In the genomic region with DNA sequence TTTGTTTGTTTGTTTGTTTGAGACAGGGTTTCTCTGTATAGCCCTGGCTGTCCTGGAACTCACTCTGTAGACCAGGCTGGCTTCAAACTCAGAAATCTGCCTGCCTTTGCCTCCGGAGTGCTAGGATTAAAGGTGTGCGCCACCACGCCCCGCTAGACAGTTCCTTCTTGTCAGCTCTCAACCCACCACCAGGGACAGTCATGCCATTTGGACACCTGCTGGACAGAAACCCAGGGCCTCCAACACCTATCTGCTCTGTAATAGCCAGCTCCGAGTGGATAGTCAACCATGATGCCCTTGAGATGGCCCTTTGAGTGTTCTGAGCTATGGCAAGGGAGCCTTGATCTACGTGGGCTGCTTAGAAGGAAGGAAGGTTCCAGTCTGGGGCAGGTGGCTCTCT, we compare ENCODE assay signal across 11 mouse cellular contexts. TPM values are rescaled to one million over a fixed set of nuclear protein-coding genes. Genes with fewer than 3 reads are reported as not detected.
A peak's percentile ranks its signal among the peaks of the same experiment; 100 is the strongest.
DNase-seq lines count a peak whose midpoint lies in the region; ATAC-seq and TF ChIP-seq lines count a peak whose summit lies in the region.
"Had no signal": no experiment of that assay in that cellular context is flagged by ENCODE, and none has a peak within 500 bp of the region (broad histone marks: within the 10 kb centered on the region; RNA-seq: fewer than 3 reads in every experiment).

No protein-coding gene starts in this region.

- H3K36me3 ChIP-seq in intestine, embryonic 16.5 days (ENCODE audit: control insufficient read depth, insufficient read depth, low read length): no peaks in the 10 kb centered on the region
- no peaks in the 10 kb centered on the region for H3K36me3 ChIP-seq in intestine, embryonic 15.5 days
- no peaks in the 10 kb centered on the region for H3K36me3 ChIP-seq in kidney, postnatal 0 days (ENCODE audit: insufficient read depth, low read length)
- H3K36me3 ChIP-seq in forebrain, embryonic 14.5 days (ENCODE audit: control insufficient read depth, insufficient read depth, low read length): no peaks in the 10 kb centered on the region
- H3K36me3 ChIP-seq: hindbrain, embryonic 15.5 days had no signal

- peak overlapping the region; percentile 26; the same call in 1 of the 2 replicates for H3K27ac ChIP-seq in intestine, embryonic 16.5 days (ENCODE audit: low read length)
- no peak overlapping the region for H3K27ac ChIP-seq in intestine, embryonic 15.5 days
- peak overlapping the region; percentile 22; the same call in 1 of the 2 replicates for H3K27ac ChIP-seq in kidney, postnatal 0 days
- H3K27ac ChIP-seq in forebrain, embryonic 14.5 days (ENCODE audit: low read depth, low read length): no peak overlapping the region
- H3K27ac ChIP-seq: hindbrain, embryonic 15.5 days had no signal

- no peaks in the 10 kb centered on the region for H3K27me3 ChIP-seq in intestine, embryonic 16.5 days (replicated peaks; ENCODE audit: control insufficient read depth, insufficient read depth, low read length)
- H3K27me3 ChIP-seq in intestine, embryonic 15.5 days (replicated peaks): no peaks in the 10 kb centered on the region
- no peaks in the 10 kb centered on the region for H3K27me3 ChIP-seq in kidney, postnatal 0 days (ENCODE audit: insufficient read depth, low read length)
- H3K27me3 ChIP-seq in forebrain, embryonic 14.5 days (replicated peaks; ENCODE audit: control insufficient read depth, insufficient read depth, low read length): no peaks in the 10 kb centered on the region
- H3K27me3 ChIP-seq: hindbrain, embryonic 15.5 days had no signal

- H3K4me3 ChIP-seq in intestine, embryonic 16.5 days (ENCODE audit: low read length): no peak overlapping the region
- no peak overlapping the region for H3K4me3 ChIP-seq in intestine, embryonic 15.5 days (replicated peaks)
- H3K4me3 ChIP-seq in kidney, postnatal 0 days (replicated peaks; ENCODE audit: low read depth, low read length): no peak overlapping the region
- H3K4me3 ChIP-seq in forebrain, embryonic 14.5 days (ENCODE audit: low read depth, low read length): no peak overlapping the region

- peak; percentile 11 for DNase-seq in 416B (ENCODE audit: low read depth)
- DNase-seq in B cell, adult 2 months: peak; percentile 26 to 42
- DNase-seq in kidney, postnatal 0 days (ENCODE audit: low spot score): no peak
- DNase-seq in thymus, postnatal 14 days: no peak
- no peak for DNase-seq in forebrain, embryonic 14.5 days (ENCODE audit: low spot score)
- DNase-seq: cerebellum, postnatal 25 days; lung, adult 18-20 months had no signal

- no peak for ATAC-seq in intestine, embryonic 16.5 days
- ATAC-seq in intestine, embryonic 15.5 days: no peak; the same call in 1 of the 2 replicates
- ATAC-seq in kidney, postnatal 0 days (replicated peaks; ENCODE audit: low FRiP score, low read depth): 0 out of 2 replicates have a peak, but pooled peaks have one; percentile 22
- ATAC-seq in megakaryocyte-erythroid progenitor cell, adult 5-6 weeks (replicated peaks; ENCODE audit: low FRiP score, low TSS enrichment, poor library complexity, severe bottlenecking): no peak
- no peak for ATAC-seq in forebrain, embryonic 14.5 days

- H3K9me3 ChIP-seq in intestine, embryonic 16.5 days (ENCODE audit: control insufficient read depth, low read length): no peaks in the 10 kb centered on the region
- H3K9me3 ChIP-seq in intestine, embryonic 15.5 days: no peaks in the 10 kb centered on the region
- no peaks in the 10 kb centered on the region for H3K9me3 ChIP-seq in kidney, postnatal 0 days (replicated peaks; ENCODE audit: low read length)
- H3K9me3 ChIP-seq in forebrain, embryonic 14.5 days (replicated peaks; ENCODE audit: control insufficient read depth, low read length): no peaks in the 10 kb centered on the region
- H3K9me3 ChIP-seq: hindbrain, embryonic 15.5 days had no signal

- H3K4me2 ChIP-seq in intestine, embryonic 16.5 days (ENCODE audit: low read depth, low read length): 0 out of 2 replicates have a peak overlapping the region, but pooled peaks have one; percentile 75
- H3K4me2 ChIP-seq in intestine, embryonic 15.5 days (replicated peaks): no peak overlapping the region
- no peak overlapping the region for H3K4me2 ChIP-seq in kidney, postnatal 0 days (ENCODE audit: low read length)
- H3K4me2 ChIP-seq in forebrain, embryonic 14.5 days (ENCODE audit: low read length): no peak overlapping the region

- no peak overlapping the region for H3K9ac ChIP-seq in intestine, embryonic 16.5 days (ENCODE audit: low read depth, low read length)
- H3K9ac ChIP-seq in intestine, embryonic 15.5 days: no peak overlapping the region
- H3K9ac ChIP-seq in kidney, postnatal 0 days (ENCODE audit: low read depth, low read length): no peak overlapping the region
- H3K9ac ChIP-seq in forebrain, embryonic 14.5 days (ENCODE audit: low read length): no peak overlapping the region
- H3K9ac ChIP-seq: hindbrain, embryonic 15.5 days had no signal

- WGBS in intestine, embryonic 16.5 days: 74% methylated on average over 6 of the region's 6 CpGs
- 77% methylated on average over 6 of the region's 6 CpGs for WGBS in intestine, embryonic 15.5 days
- WGBS in kidney, postnatal 0 days: 78% methylated on average over 6 of the region's 6 CpGs
- WGBS in forebrain, embryonic 14.5 days: 80% methylated on average over 6 of the region's 6 CpGs

- peaks cover 31% of the 10 kb centered on the region for H3K4me1 ChIP-seq in intestine, embryonic 16.5 days (ENCODE audit: control insufficient read depth, insufficient read depth, low read length)
- peaks cover 22% of the 10 kb centered on the region for H3K4me1 ChIP-seq in intestine, embryonic 15.5 days (replicated peaks)
- peaks cover 24% of the 10 kb centered on the region for H3K4me1 ChIP-seq in kidney, postnatal 0 days (replicated peaks; ENCODE audit: insufficient read depth, low read length)
- peaks cover 18% of the 10 kb centered on the region for H3K4me1 ChIP-seq in forebrain, embryonic 14.5 days (ENCODE audit: control insufficient read depth, insufficient read depth, low read length)

- TF ChIP-seq CTCF in kidney, postnatal 0 days (IDR thresholded peaks at IDR 0.05; ENCODE audit: low read depth): peak; percentile 57

RNA-seq across cellular contexts. Expression of a gene that starts 16.6 kb away (rescaled TPM):
- 123 and 137 TPM in 2 replicates for polyA plus RNA-seq in intestine, embryonic 16.5 days (2015; fragmentation: Nextera tagmentation; extraction: Ambion mirVana)
- polyA plus RNA-seq in intestine, embryonic 15.5 days (2015; fragmentation: Nextera tagmentation; extraction: Ambion mirVana): 97.9 and 131 TPM in 2 replicates
- 79.0 and 89.8 TPM in 2 replicates for polyA plus RNA-seq in kidney, postnatal 0 days (2015; fragmentation: Nextera tagmentation; extraction: Ambion mirVana)
- total RNA-seq in megakaryocyte-erythroid progenitor cell, adult 5-6 weeks (2014; fragmentation: Nextera tagmentation): 24.8 and 29.7 TPM in 2 replicates
- 47.8 and 50.9 TPM in 2 replicates for total RNA-seq in megakaryocyte-erythroid progenitor cell, adult 5-6 weeks (2017)
- polyA plus RNA-seq in forebrain, embryonic 14.5 days (2014; fragmentation: Nextera tagmentation; extraction: Ambion mirVana): 65.5 and 65.8 TPM in 2 replicates

RNA-seq across cellular contexts. Expression of a gene that starts 16.9 kb away (rescaled TPM):
- polyA plus RNA-seq in intestine, embryonic 16.5 days (2015; fragmentation: Nextera tagmentation; extraction: Ambion mirVana): 16.7 and 16.9 TPM in 2 replicates
- polyA plus RNA-seq in intestine, embryonic 15.5 days (2015; fragmentation: Nextera tagmentation; extraction: Ambion mirVana): 12.7 and 14.0 TPM in 2 replicates
- 9.8 and 11.2 TPM in 2 replicates for polyA plus RNA-seq in kidney, postnatal 0 days (2015; fragmentation: Nextera tagmentation; extraction: Ambion mirVana)
- 2.8 and 8.3 TPM in 2 replicates for total RNA-seq in megakaryocyte-erythroid progenitor cell, adult 5-6 weeks (2014; fragmentation: Nextera tagmentation)
- 3.3 and 5.2 TPM in 2 replicates for total RNA-seq in megakaryocyte-erythroid progenitor cell, adult 5-6 weeks (2017)
- 8.4 and 8.8 TPM in 2 replicates for polyA plus RNA-seq in forebrain, embryonic 14.5 days (2014; fragmentation: Nextera tagmentation; extraction: Ambion mirVana)

RNA-seq across cellular contexts. Expression of a gene that starts 26.0 kb away (rescaled TPM):
- 45.7 and 46.3 TPM in 2 replicates for polyA plus RNA-seq in intestine, embryonic 16.5 days (2015; fragmentation: Nextera tagmentation; extraction: Ambion mirVana)
- polyA plus RNA-seq in intestine, embryonic 15.5 days (2015; fragmentation: Nextera tagmentation; extraction: Ambion mirVana): 53.8 and 54.5 TPM in 2 replicates
- 83.4 and 88.6 TPM in 2 replicates for polyA plus RNA-seq in kidney, postnatal 0 days (2015; fragmentation: Nextera tagmentation; extraction: Ambion mirVana)
- 5.1 and 6.4 TPM in 2 replicates for total RNA-seq in megakaryocyte-erythroid progenitor cell, adult 5-6 weeks (2014; fragmentation: Nextera tagmentation)
- 5.5 and 12.5 TPM in 2 replicates for total RNA-seq in megakaryocyte-erythroid progenitor cell, adult 5-6 weeks (2017)
- 49.1 and 52.9 TPM in 2 replicates for polyA plus RNA-seq in forebrain, embryonic 14.5 days (2014; fragmentation: Nextera tagmentation; extraction: Ambion mirVana)

Comparison
In these comparisons a context has a peak if more than half of its experiments do, and no peak if none do; other contexts are left out.
1. H3K27ac ChIP-seq: peak in intestine, embryonic 16.5 days (single experiment) and kidney, postnatal 0 days (single experiment); none in intestine, embryonic 15.5 days (single experiment) and forebrain, embryonic 14.5 days (single experiment).
2. DNase-seq: peak in 416B (single experiment) and B cell, adult 2 months (2 of 2); none in kidney, postnatal 0 days (single experiment), thymus, postnatal 14 days (single experiment) and forebrain, embryonic 14.5 days (single experiment).